Mouse (Mus musculus) frontal cortex, postnatal 25 days (tissue): ENCODE results near the gene Ccdc171.

ENCODE experiments used
- DNase-seq, 2 experiments: peaks; one replicate each; pipeline ENCODE4 v3.0.0; 2022; ENCODE audit warnings: low spot score in 2 of 2

Gene Ccdc171

GRCm38 (mm10) chr4:83794930-83795459 lies 269.6 kb downstream of the Ccdc171 start:
- no peak for DNase-seq

GRCm38 (mm10) chr4:83797976-83798375 lies 272.6 kb downstream of the Ccdc171 start:
- no peak for DNase-seq

- no peak for DNase-seq
These were observed 273.5 kb downstream of the Ccdc171 start for GRCm38 (mm10) chr4:83798674-83799430.

GRCm38 (mm10) chr4:83800402-83800801 lies 275.1 kb downstream of the Ccdc171 start:
- DNase-seq: no peak

- no peak for DNase-seq
These were observed 291.6 kb downstream of the Ccdc171 start for GRCm38 (mm10) chr4:83816925-83817324.

GRCm38 (mm10) chr4:83829718-83830459 lies 304.5 kb downstream of the Ccdc171 start:
- DNase-seq: no peak

DNA sequence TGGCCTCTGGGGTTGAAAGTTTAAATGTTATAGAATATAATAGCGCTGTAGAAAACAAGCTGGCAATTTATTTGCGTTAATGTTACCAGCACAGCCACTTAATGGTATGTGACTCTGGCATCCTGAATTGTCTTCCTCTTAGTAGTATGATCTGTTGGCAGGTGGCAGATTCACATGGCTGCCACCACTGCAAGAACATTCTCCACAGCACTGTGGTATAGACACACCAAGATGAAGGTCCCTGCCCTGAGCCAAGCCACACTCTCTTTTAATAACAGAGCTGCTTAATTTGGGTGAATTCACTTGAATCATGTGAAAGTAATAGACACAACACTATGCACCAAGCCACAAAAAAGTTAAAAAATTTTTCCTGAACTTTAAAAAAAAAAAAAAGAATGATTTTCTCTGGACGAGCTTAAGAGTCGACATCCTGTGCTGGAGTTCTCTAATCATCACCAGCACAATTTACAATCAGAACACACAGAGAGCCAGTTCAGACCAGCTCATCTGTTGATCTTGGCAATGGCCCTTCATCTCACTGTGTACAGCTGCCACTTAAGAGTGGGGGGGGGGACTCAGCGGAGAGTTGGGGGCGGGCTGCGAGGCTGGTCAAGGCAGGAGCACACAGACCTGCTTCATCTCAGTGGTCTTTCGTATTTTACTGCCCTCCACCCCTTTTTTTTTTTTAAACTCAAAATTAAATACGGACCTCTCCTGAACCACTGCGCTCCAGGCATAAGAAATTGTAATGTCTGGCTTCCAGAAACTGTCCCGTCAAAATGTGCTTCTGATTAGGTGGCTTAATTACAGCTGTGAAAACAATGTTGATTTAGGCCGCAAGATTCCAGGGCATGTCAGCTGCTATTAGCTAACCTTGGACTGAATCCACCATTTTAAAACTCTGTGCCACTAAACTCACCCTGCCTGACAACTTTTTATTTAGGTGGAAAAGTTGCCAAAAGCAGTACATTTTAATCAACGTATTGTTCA lies 305.8 kb downstream of the Ccdc171 start:
- DNase-seq: no peak

- no peak for DNase-seq
These were observed 313.7 kb downstream of the Ccdc171 start for GRCm38 (mm10) chr4:83839077-83839476.

DNA sequence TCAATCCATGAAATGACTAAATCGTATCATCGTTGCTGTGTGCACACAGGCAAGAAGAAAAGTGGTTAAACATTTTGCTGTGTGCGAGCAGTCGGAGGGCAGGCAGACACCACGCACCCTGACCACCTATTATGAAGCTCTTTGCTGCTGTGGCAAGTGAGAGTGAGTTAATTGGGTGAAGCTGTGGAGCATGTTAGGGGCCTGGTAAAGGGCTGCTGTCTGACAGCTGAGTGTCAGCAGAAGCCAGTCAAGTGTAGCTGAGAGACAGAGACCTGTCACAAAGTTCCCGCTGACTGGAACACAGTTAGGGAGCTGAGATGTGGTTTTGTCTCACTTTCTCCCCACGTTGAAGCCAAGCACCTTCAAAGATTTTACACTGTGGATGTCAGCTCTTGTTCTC lies 321.0 kb downstream of the Ccdc171 start:
- DNase-seq: no peak

GRCm38 (mm10) chr4:83853885-83854284 lies 328.5 kb downstream of the Ccdc171 start:
- DNase-seq: no peak

DNA sequence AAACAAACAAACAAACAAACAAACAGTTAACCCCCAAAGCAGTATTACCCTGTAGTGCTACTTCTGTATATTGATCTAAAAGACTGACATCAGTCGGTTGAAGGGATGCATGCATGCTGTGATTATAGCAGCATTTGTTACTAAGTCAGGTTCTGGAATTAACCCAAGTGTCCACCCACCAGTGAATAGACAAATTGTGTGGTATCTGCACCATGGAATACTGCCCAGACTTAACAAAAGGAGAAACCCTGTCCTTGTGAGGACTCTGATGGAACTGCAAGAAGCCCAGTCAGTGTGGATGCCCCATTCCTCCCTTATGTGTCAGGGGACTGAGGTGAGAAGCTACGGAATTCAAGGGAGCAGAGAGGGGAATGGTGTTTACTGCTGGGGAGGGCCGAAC lies 336.4 kb downstream of the Ccdc171 start:
- DNase-seq: no peak

GRCm38 (mm10) chr4:83862295-83862694 lies 336.9 kb downstream of the Ccdc171 start:
- no peak for DNase-seq

DNA sequence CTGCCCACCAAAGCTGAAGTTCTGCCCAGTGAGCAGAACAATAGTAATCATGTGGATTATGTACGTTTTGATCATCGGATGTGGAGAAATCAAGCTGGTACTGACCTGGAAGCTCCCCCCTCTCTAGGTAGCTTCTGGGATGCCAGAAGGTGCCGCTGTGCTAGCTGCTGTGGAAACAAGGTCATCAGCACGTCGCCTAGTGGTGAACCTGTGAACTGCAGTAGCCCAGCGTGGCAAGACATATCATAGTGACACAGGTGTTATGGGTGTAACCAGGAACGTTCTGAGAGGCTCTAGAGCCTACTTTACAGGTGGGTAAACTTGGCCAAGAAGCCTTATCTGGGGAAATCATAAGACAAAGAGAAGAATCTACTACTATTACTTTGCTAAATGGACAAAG lies 351.3 kb downstream of the Ccdc171 start:
- DNase-seq: no peak

DNA sequence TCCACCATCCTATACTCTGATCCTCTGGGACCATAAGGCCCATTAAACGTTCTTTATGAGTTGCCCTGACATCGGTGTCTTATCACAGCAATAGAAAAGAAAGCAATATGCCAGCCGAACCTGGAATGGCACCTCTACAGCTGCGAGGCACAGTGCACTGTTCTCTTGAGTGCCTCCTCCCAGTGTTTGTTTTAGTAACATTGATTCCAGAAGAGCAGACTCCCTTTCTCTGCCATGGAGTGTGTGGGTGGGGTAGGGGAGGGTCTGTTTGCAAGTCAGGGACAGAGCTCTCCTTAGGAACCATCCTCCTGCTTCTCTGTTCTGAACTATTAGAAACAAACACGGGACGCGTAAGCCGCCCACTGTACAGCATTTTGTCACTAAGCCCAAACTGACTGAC lies 352.9 kb downstream of the Ccdc171 start:
- DNase-seq: no peak

- DNase-seq: no peak
These were observed 363.2 kb downstream of the Ccdc171 start for GRCm38 (mm10) chr4:83888459-83889054.

- no peak for DNase-seq
These were observed 376.8 kb downstream of the Ccdc171 start for GRCm38 (mm10) chr4:83902081-83902645.
